Mouse (Mus musculus): ENCODE measurements around the gene Defb39.

Defb39 gene

DNA sequence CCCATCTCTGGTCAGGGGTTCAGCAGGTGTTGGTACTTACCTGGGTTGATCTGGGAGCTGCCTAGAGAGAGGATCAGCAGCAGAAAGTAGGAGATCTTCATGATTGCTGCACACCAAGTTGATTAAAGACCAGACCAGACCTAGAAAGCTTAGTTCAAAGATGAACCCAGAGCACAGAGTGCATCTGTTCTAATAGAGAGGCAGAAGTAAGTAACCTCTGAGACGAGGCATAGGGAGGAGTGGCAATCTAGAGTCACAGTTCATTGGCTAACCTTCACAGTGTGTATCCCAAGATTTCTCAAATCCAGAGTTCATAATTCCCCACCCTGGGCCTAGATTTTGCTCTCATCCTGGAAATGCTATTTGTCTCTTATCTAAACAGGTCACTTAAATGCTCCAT, at the start of gene Defb39:
Gene Defb39, minus strand, starts transcription at position 101 of the 400 bp plus-strand sequence.
- no peak for DNase-seq (ENCODE audit: low spot score)

DNA sequence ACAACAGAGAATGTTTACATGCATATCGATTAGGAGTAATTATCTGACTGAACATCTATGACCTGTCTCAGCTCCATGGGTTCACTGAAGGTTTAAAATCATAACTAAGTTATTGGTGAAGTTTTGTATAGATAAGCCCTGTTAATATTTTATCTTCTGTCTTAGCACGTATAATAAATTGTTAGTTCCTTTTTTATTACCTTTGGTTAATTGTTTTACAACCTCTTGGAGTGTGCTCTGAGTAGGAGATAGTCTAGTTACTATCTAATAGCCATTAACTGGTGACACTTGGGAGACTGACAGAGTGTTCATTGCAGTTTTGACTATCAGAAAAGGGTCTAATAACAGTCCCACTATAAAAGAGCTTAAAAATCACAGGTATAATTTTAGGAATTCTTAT, 1.4 kb upstream of the Defb39 start:
- no peak for DNase-seq (ENCODE audit: low spot score)

DNA sequence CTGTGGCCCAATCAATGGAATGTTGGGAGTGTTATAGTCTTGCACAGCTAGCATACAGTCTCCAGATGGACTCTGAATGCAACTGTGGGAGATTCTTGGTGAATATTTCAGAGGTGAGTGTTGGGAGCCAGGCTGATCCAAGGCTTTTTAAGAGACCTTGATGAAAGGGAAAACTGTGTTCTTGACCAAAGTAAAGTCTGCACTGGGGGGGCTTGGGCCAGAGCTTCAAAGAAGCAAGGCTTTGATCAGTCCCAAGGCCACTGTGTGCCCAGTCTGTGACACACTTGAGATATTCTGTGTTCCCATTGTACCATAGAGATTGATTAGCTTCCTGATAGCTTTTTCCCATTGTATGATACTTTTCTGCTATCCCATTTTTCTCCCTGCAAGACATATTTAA, 1.7 kb downstream of the Defb39 start:
- DNase-seq (ENCODE audit: low spot score) = no peak

DNA sequence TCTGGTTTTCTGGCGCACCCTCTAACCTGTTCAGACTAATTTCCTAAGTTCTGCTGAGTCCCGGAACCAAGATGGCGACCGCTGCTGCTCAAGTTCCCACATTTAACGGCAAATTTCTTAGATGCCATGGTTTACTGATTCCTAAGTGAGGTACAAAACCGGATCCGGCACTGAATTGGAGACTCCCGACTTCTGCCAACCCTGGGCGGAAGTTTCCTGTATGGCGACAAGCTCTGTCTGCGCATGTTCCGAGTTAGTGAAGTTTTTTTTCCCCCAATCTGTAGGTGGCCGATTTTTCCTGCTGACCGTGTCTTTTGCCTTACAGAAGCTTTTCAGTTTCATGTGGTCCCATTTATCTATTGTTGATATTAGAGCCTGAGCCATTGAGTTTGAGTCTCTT, 19.4 kb downstream of the Defb39 start:
- DNase-seq (ENCODE audit: low spot score) = no peak

DNA sequence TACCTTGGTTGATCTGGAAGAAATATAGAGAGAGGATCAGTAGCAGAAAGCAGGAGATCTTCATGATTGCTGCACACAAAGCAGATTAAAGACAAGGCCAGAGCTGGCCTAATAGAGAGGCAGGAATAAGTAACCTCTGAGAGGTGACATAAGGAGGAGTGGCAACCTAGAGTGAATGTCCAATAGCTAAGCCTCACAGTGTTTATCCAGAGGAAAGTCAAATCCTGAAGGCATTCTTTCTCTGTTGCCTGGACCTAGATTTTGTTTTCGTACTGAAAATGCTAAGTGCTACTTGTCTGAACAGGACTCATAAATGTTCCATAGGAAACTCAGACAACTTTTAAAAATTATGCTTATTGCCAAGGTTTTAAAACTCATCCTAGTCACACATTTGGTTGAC, 38.1 kb downstream of the Defb39 start, which contains the start of gene Defb38:
Gene Defb38, minus strand, starts transcription at position 101 of the 400 bp plus-strand sequence.
- no peak for DNase-seq (ENCODE audit: low spot score)
